Mouse (Mus musculus): ENCODE measurements around the gene Unc50.

DNA sequence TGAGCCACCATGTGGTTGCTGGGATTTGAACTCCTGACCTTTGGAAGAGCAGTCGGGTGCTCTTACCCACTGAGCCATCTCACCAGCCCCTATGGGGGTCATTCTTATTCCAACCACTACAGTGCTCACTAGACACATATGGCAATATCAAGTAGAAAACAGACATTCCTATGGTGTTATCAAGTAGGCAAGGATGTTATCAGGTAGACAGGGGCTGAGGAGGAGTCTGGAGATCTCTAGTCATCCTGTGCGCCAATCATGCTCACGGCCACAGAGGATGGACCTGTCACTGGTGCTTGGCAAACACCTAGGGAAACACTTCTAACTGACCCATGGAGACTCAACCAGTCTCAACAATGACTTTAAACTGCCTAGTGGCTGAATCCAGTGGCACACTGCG, 54.7 kb downstream of the Unc50 start:
- no peak for TF ChIP-seq POLR2A (IDR thresholded peaks at IDR 0.05; ENCODE audit: borderline replicate concordance, control insufficient read depth, low read depth, low read length)
- no peak for TF ChIP-seq CTCF (IDR thresholded peaks at IDR 0.05; ENCODE audit: control insufficient read depth, insufficient read depth, low read length)

All from bone marrow, adult 2 months (tissue).